Mouse (Mus musculus): ENCODE measurements around the gene Klhl25. TPM values are rescaled to one million over a fixed set of nuclear protein-coding genes. Genes with fewer than 3 reads are reported as not detected.

Gene Klhl25
- polyA plus RNA-seq (2012; rRNA removed), result 30.9 and 31.0 TPM in 2 replicates

DNA sequence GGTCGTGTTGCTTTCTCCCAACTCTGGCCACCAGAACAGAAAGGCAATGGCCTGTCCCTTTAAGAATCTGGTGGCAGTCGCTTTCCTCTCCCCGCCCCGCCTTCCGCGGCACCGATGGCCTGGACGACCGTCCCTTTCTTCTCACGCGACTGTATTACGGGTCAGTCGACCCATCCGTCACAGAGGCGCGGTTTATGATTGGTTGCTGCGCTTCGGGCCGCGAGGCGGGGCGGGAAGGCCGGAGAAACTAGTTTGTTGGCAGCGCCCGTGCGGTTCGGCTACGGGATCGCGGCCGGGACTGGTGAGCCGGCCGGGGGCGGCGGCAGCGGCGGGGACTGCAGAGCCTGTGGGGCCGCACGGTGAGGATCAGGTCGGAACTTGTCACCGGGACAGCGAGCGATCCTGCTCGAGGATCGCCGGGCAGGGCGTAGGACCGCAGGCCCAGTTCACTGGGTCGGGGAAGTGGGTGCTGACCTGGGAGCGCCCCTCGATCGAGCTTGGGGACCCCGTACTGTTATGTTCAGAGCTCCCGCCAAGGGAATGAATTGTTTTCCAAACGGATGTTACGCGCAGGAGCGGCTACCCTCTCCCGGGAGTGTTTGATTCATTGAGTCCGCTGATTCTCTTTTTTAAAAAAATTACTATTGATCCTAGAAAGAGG lies at the start of gene Klhl25:
Klhl25 (plus strand) TSS at position 196 of the 661 bp plus-strand sequence.
- DNase-seq (ENCODE audit: low read depth), result peak; percentile 99
- TF ChIP-seq POLR2A (IDR thresholded peaks at IDR 0.05; ENCODE audit: borderline replicate concordance, extremely low read depth, insufficient read depth, insufficient read length, poor library complexity, severe bottlenecking) (peak; percentile 65; the same call in 1 of the 2 replicates), CTCF (IDR thresholded peaks at IDR 0.05; ENCODE audit: borderline replicate concordance, extremely low read depth, insufficient read depth, insufficient read length) (no peak)

- no peak for DNase-seq (ENCODE audit: low read depth)
- TF ChIP-seq POLR2A (IDR thresholded peaks at IDR 0.05; ENCODE audit: borderline replicate concordance, extremely low read depth, insufficient read depth, insufficient read length, poor library complexity, severe bottlenecking) (no peak), CTCF (IDR thresholded peaks at IDR 0.05; ENCODE audit: borderline replicate concordance, extremely low read depth, insufficient read depth, insufficient read length) (no peak)
Measured at GRCm38 (mm10) chr7:75800530-75800929, 47.6 kb upstream of the Klhl25 start.

- DNase-seq (ENCODE audit: low read depth), result no peak
- TF ChIP-seq CTCF (IDR thresholded peaks at IDR 0.05; ENCODE audit: borderline replicate concordance, extremely low read depth, insufficient read depth, insufficient read length) (no peak), POLR2A (IDR thresholded peaks at IDR 0.05; ENCODE audit: borderline replicate concordance, extremely low read depth, insufficient read depth, insufficient read length, poor library complexity, severe bottlenecking) (no peak)
Measured at GRCm38 (mm10) chr7:75801022-75801421, 47.1 kb upstream of the Klhl25 start.

- no peak for DNase-seq (ENCODE audit: low read depth)
- TF ChIP-seq POLR2A (IDR thresholded peaks at IDR 0.05; ENCODE audit: borderline replicate concordance, extremely low read depth, insufficient read depth, insufficient read length, poor library complexity, severe bottlenecking), result no peak
- TF ChIP-seq CTCF (IDR thresholded peaks at IDR 0.05; ENCODE audit: borderline replicate concordance, extremely low read depth, insufficient read depth, insufficient read length), result no peak
Measured at GRCm38 (mm10) chr7:75801621-75802358, 46.3 kb upstream of the Klhl25 start.

DNA sequence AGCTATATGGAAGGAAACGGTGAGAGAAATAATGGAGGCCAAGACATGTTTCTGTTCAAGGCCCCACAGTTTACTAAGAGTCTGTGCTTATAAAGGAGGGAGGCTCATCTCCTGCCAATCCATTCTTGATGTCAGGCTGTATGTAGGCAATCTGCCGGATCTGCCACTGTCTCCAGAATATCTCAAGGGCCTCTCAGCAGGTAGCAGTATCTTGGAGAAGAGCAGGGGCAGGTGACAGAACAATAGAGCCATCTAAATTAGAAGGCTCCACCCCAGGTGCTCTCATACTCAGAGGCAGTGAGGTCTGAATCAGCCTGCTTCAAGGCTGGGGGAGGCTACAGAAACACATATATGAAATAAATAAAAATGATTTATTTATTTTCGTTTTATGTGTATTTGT lies 45.2 kb upstream of the Klhl25 start:
- TF ChIP-seq CTCF (IDR thresholded peaks at IDR 0.05; ENCODE audit: borderline replicate concordance, extremely low read depth, insufficient read depth, insufficient read length) (no peak), POLR2A (IDR thresholded peaks at IDR 0.05; ENCODE audit: borderline replicate concordance, extremely low read depth, insufficient read depth, insufficient read length, poor library complexity, severe bottlenecking) (no peak)
- DNase-seq (ENCODE audit: low read depth), result no peak

- no peak for DNase-seq (ENCODE audit: low read depth)
- no peak for TF ChIP-seq CTCF (IDR thresholded peaks at IDR 0.05; ENCODE audit: borderline replicate concordance, extremely low read depth, insufficient read depth, insufficient read length)
- no peak for TF ChIP-seq POLR2A (IDR thresholded peaks at IDR 0.05; ENCODE audit: borderline replicate concordance, extremely low read depth, insufficient read depth, insufficient read length, poor library complexity, severe bottlenecking)
Measured at GRCm38 (mm10) chr7:75806161-75806560, 41.9 kb upstream of the Klhl25 start.

DNA sequence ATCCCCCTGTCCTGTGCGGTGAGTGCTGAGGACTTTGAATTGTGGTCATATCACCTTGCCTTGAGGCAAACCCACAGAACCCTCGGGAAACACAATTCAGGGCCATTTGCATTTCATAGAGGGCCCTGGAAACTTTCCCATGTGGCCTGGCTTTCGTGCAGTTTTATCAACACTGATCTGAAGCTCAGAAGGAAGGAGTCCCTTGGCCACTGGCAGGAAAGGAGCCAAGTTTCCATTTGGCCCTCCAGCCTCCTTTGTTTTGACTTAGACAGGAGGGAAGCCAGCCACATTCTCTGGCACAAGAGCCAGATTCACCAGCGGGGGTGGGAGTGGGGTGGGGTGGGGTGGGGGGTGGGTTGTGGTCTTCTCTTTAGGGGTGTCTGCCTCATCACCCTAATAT lies 41.4 kb upstream of the Klhl25 start:
- no peak for TF ChIP-seq CTCF (IDR thresholded peaks at IDR 0.05; ENCODE audit: borderline replicate concordance, extremely low read depth, insufficient read depth, insufficient read length)
- TF ChIP-seq POLR2A (IDR thresholded peaks at IDR 0.05; ENCODE audit: borderline replicate concordance, extremely low read depth, insufficient read depth, insufficient read length, poor library complexity, severe bottlenecking), result no peak
- peak; percentile 87 for DNase-seq (ENCODE audit: low read depth)

- TF ChIP-seq CTCF (IDR thresholded peaks at IDR 0.05; ENCODE audit: borderline replicate concordance, extremely low read depth, insufficient read depth, insufficient read length) (peak; percentile 45; the same call in 1 of the 2 replicates), POLR2A (IDR thresholded peaks at IDR 0.05; ENCODE audit: borderline replicate concordance, extremely low read depth, insufficient read depth, insufficient read length, poor library complexity, severe bottlenecking) (no peak)
- no peak for DNase-seq (ENCODE audit: low read depth)
Measured at GRCm38 (mm10) chr7:75807460-75808304, 40.4 kb upstream of the Klhl25 start.

DNA sequence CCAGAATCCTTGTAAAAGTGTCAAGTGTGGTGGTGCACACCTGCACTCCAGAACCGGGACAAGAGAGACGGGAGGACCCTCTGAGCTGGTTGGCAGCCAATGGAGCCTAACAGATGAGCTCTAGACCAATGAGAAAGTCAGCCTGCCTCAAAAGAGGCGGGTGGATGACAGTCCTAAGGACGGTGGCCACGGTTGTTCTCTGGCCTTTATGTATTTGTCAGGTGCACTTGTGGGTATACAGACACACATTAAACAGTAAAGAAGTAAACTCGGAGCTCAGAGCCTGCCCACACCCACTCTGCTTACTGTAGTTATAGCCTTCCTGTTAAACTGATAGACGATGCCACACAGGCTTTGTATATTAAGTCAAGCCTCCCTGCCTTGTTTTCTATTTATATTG lies 27.4 kb upstream of the Klhl25 start:
- TF ChIP-seq POLR2A (IDR thresholded peaks at IDR 0.05; ENCODE audit: borderline replicate concordance, extremely low read depth, insufficient read depth, insufficient read length, poor library complexity, severe bottlenecking), result no peak
- TF ChIP-seq CTCF (IDR thresholded peaks at IDR 0.05; ENCODE audit: borderline replicate concordance, extremely low read depth, insufficient read depth, insufficient read length), result no peak
- DNase-seq (ENCODE audit: low read depth), result no peak

DNA sequence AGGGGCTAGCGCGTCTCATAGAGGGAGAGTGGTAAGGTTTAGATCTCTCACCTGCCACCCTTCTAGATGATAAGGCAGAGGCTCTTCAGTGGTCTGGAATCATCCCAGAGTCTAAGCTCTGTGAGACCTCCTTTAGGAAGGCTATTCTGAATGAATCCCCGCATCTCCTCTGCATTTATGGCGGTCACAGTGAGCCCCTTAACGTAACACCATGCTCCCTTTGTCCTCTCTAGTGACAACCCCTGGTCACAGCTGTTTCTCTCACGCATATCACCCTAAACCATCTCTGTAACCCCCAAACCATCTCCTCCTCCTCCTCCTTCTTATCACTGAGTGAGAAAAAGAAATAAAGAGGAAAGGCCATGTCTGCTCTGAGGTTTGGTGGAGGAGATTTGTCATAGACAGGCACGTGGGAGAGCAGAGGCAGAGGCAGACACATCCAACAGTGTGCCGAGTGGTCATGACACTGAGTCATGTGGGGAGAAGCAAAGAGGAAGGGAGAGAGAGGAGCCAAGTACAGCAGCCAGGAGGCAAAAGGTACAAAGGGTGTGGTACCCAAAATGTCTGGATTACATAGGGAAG lies 25.9 kb upstream of the Klhl25 start:
- TF ChIP-seq CTCF (IDR thresholded peaks at IDR 0.05; ENCODE audit: borderline replicate concordance, extremely low read depth, insufficient read depth, insufficient read length) (no peak), POLR2A (IDR thresholded peaks at IDR 0.05; ENCODE audit: borderline replicate concordance, extremely low read depth, insufficient read depth, insufficient read length, poor library complexity, severe bottlenecking) (no peak)
- no peak for DNase-seq (ENCODE audit: low read depth)

- TF ChIP-seq POLR2A (IDR thresholded peaks at IDR 0.05; ENCODE audit: borderline replicate concordance, extremely low read depth, insufficient read depth, insufficient read length, poor library complexity, severe bottlenecking) (no peak), CTCF (IDR thresholded peaks at IDR 0.05; ENCODE audit: borderline replicate concordance, extremely low read depth, insufficient read depth, insufficient read length) (no peak)
- DNase-seq (ENCODE audit: low read depth), result no peak
Measured at GRCm38 (mm10) chr7:75823071-75823470, 25.0 kb upstream of the Klhl25 start.
